Mouse (Mus musculus): ENCODE results near the gene Kidins220. TPM values are rescaled to one million over a fixed set of nuclear protein-coding genes. Genes with fewer than 3 reads are reported as not detected.

The Kidins220 gene
- total and polyA plus RNA-seq, 2 experiments, result 21.8 to 26.6 TPM

- no peaks in the 10 kb centered on the region for H3K79me2 ChIP-seq (ENCODE audit: control insufficient read depth, insufficient read depth, low read length)
- H3K4me3 ChIP-seq (ENCODE audit: insufficient read depth, low read depth, low read length), result no peak overlapping the region
- no peak for TF ChIP-seq CTCF (IDR thresholded peaks at IDR 0.05; ENCODE audit: low read depth, low read length)
- TF ChIP-seq POLR2A (IDR thresholded peaks at IDR 0.05; ENCODE audit: extremely low read depth, insufficient read depth, low read length), result no peak
- H3K27me3 ChIP-seq (ENCODE audit: control insufficient read depth, insufficient read depth, low read length), result no peaks in the 10 kb centered on the region
- H3K27ac ChIP-seq (replicated peaks; ENCODE audit: insufficient read depth, low read depth, low read length), result no peak overlapping the region
- no peak for DNase-seq (ENCODE audit: extremely low read depth, low read depth, low spot score)
- no peak overlapping the region for H3K9ac ChIP-seq (ENCODE audit: low read depth, low read length)
- H3K4me1 ChIP-seq (ENCODE audit: control insufficient read depth, insufficient read depth, low read length), result peaks cover 7% of the 10 kb centered on the region
- no peaks in the 10 kb centered on the region for H3K36me3 ChIP-seq (ENCODE audit: control insufficient read depth, insufficient read depth, low read length)
These were observed 129.8 kb downstream of the Kidins220 start for GRCm38 (mm10) chr12:25104541-25104940.

- no peak overlapping the region for H3K9ac ChIP-seq (ENCODE audit: low read depth, low read length)
- TF ChIP-seq POLR2A (IDR thresholded peaks at IDR 0.05; ENCODE audit: extremely low read depth, insufficient read depth, low read length) (no peak), CTCF (IDR thresholded peaks at IDR 0.05; ENCODE audit: low read depth, low read length) (no peak)
- H3K36me3 ChIP-seq (ENCODE audit: control insufficient read depth, insufficient read depth, low read length), result no peaks in the 10 kb centered on the region
- H3K79me2 ChIP-seq (ENCODE audit: control insufficient read depth, insufficient read depth, low read length), result no peaks in the 10 kb centered on the region
- no peak for DNase-seq (ENCODE audit: extremely low read depth, low read depth, low spot score)
- no peak overlapping the region for H3K27ac ChIP-seq (replicated peaks; ENCODE audit: insufficient read depth, low read depth, low read length)
- WGBS, result 92% methylated on average over 2 of the region's 2 CpGs
- H3K4me1 ChIP-seq (ENCODE audit: control insufficient read depth, insufficient read depth, low read length), result peaks cover 20% of the 10 kb centered on the region
- H3K4me3 ChIP-seq (ENCODE audit: insufficient read depth, low read depth, low read length), result no peak overlapping the region
- H3K27me3 ChIP-seq (ENCODE audit: control insufficient read depth, insufficient read depth, low read length), result no peaks in the 10 kb centered on the region
These were observed 134.1 kb downstream of the Kidins220 start for GRCm38 (mm10) chr12:25108865-25109264.

GRCm38 (mm10) chr12:25109971-25110681 is 135.4 kb downstream of the Kidins220 start:
- TF ChIP-seq POLR2A (IDR thresholded peaks at IDR 0.05; ENCODE audit: extremely low read depth, insufficient read depth, low read length), result no peak
- no peak for TF ChIP-seq CTCF (IDR thresholded peaks at IDR 0.05; ENCODE audit: low read depth, low read length)
- Histone ChIP-seq H3K27me3 (ENCODE audit: control insufficient read depth, insufficient read depth, low read length) (no peaks in the 10 kb centered on the region), H3K9ac (ENCODE audit: low read depth, low read length) (peak overlapping the region; percentile 5; the same call in 1 of the 2 replicates), H3K27ac (replicated peaks; ENCODE audit: insufficient read depth, low read depth, low read length) (peak overlapping the region; percentile 92), H3K4me1 (ENCODE audit: control insufficient read depth, insufficient read depth, low read length) (peaks cover 19% of the 10 kb centered on the region), H3K36me3 (ENCODE audit: control insufficient read depth, insufficient read depth, low read length) (no peaks in the 10 kb centered on the region), H3K4me3 (ENCODE audit: insufficient read depth, low read depth, low read length) (no peak overlapping the region), H3K79me2 (ENCODE audit: control insufficient read depth, insufficient read depth, low read length) (no peaks in the 10 kb centered on the region)
- peak; percentile 95 for DNase-seq (ENCODE audit: extremely low read depth, low read depth, low spot score)
- 14% methylated on average over 7 of the region's 7 CpGs for WGBS

GRCm38 (mm10) chr12:25110682-25111078 is 136.0 kb downstream of the Kidins220 start:
- H3K4me3 ChIP-seq (ENCODE audit: insufficient read depth, low read depth, low read length), result no peak overlapping the region
- peaks cover 19% of the 10 kb centered on the region for H3K4me1 ChIP-seq (ENCODE audit: control insufficient read depth, insufficient read depth, low read length)
- no peaks in the 10 kb centered on the region for H3K36me3 ChIP-seq (ENCODE audit: control insufficient read depth, insufficient read depth, low read length)
- no peak for TF ChIP-seq CTCF (IDR thresholded peaks at IDR 0.05; ENCODE audit: low read depth, low read length)
- TF ChIP-seq POLR2A (IDR thresholded peaks at IDR 0.05; ENCODE audit: extremely low read depth, insufficient read depth, low read length), result no peak
- H3K9ac ChIP-seq (ENCODE audit: low read depth, low read length), result no peak overlapping the region
- peak; percentile 93 for DNase-seq (ENCODE audit: extremely low read depth, low read depth, low spot score)
- peak overlapping the region; percentile 92 for H3K27ac ChIP-seq (replicated peaks; ENCODE audit: insufficient read depth, low read depth, low read length)
- no peaks in the 10 kb centered on the region for H3K27me3 ChIP-seq (ENCODE audit: control insufficient read depth, insufficient read depth, low read length)
- H3K79me2 ChIP-seq (ENCODE audit: control insufficient read depth, insufficient read depth, low read length), result no peaks in the 10 kb centered on the region
- WGBS, result 9% methylated on average over 7 of the region's 7 CpGs

Other genes with a start within 250 kb of the Kidins220 start
- 0.18 and 0.40 TPM in 2 replicates for gene Mboat2, start 144.0 kb upstream of the Kidins220 start, total RNA-seq (2014; rRNA removed)
- not detected in 2 replicates for gene Mboat2, start 144.0 kb upstream of the Kidins220 start, polyA plus RNA-seq (2012; rRNA removed)
- gene Id2, start 122.2 kb downstream of the Kidins220 start, total RNA-seq (2014; rRNA removed), result 81.9 and 156 TPM in 2 replicates
- 172 and 199 TPM in 2 replicates for gene Id2, start 122.2 kb downstream of the Kidins220 start, polyA plus RNA-seq (2012; rRNA removed)

Data from liver, adult 2 months (tissue).